Mouse (Mus musculus): ENCODE results near the gene Gm13287. TPM values are rescaled to one million over a fixed set of nuclear protein-coding genes. Genes with fewer than 3 reads are reported as not detected.

The Gm13287 gene
- polyA plus RNA-seq, 1 experiment from 2014 or later, result not detected

Other genes with a start within 250 kb of the Gm13287 start
- gene Ifna15, start 245.0 kb upstream of the Gm13287 start, polyA plus RNA-seq (2015; fragmentation: Nextera tagmentation; extraction: Ambion mirVana), result not detected in 2 replicates
- not detected in 2 replicates for gene Ifna14, start 231.5 kb upstream of the Gm13287 start, polyA plus RNA-seq (2015; fragmentation: Nextera tagmentation; extraction: Ambion mirVana)
- not detected in 2 replicates for gene Ifna9, start 210.9 kb upstream of the Gm13287 start, polyA plus RNA-seq (2015; fragmentation: Nextera tagmentation; extraction: Ambion mirVana)
- gene Ifna12, start 199.9 kb upstream of the Gm13287 start, polyA plus RNA-seq (2015; fragmentation: Nextera tagmentation; extraction: Ambion mirVana), result not detected in 2 replicates
- gene C87499, start 168.8 kb upstream of the Gm13287 start, polyA plus RNA-seq (2015; fragmentation: Nextera tagmentation; extraction: Ambion mirVana), result not detected in 2 replicates
- gene Ifna13, start 158.8 kb upstream of the Gm13287 start, polyA plus RNA-seq (2015; fragmentation: Nextera tagmentation; extraction: Ambion mirVana), result not detected in 2 replicates
- gene Ifna16, start 126.3 kb upstream of the Gm13287 start, polyA plus RNA-seq (2015; fragmentation: Nextera tagmentation; extraction: Ambion mirVana), result not detected in 2 replicates
- not detected in 2 replicates for gene Ifna2, start 119.3 kb upstream of the Gm13287 start, polyA plus RNA-seq (2015; fragmentation: Nextera tagmentation; extraction: Ambion mirVana)
- gene Ifnab, start 111.9 kb upstream of the Gm13287 start, polyA plus RNA-seq (2015; fragmentation: Nextera tagmentation; extraction: Ambion mirVana), result not detected in 2 replicates
- 0.76 and 1.1 TPM in 2 replicates for gene Gm26566, start 81.4 kb upstream of the Gm13287 start, polyA plus RNA-seq (2015; fragmentation: Nextera tagmentation; extraction: Ambion mirVana)
- gene Klhl9, start 80.8 kb upstream of the Gm13287 start, polyA plus RNA-seq (2015; fragmentation: Nextera tagmentation; extraction: Ambion mirVana), result 77.2 and 82.3 TPM in 2 replicates
- gene Gm13271, start 48.4 kb upstream of the Gm13287 start, polyA plus RNA-seq (2015; fragmentation: Nextera tagmentation; extraction: Ambion mirVana), result not detected in 2 replicates
- 0.25 TPM in 2 replicates for gene Gm13283, start 43.1 kb upstream of the Gm13287 start, polyA plus RNA-seq (2015; fragmentation: Nextera tagmentation; extraction: Ambion mirVana)
- 0.39 and 0.45 TPM in 2 replicates for gene Gm13290, start 29.4 kb upstream of the Gm13287 start, polyA plus RNA-seq (2015; fragmentation: Nextera tagmentation; extraction: Ambion mirVana)
- gene Gm13289, start 26.3 kb upstream of the Gm13287 start, polyA plus RNA-seq (2015; fragmentation: Nextera tagmentation; extraction: Ambion mirVana), result not detected in 2 replicates
- gene Gm13272, start 23.4 kb upstream of the Gm13287 start, polyA plus RNA-seq (2015; fragmentation: Nextera tagmentation; extraction: Ambion mirVana), result not detected in 2 replicates
- gene Ifnz, start 21.1 kb upstream of the Gm13287 start, polyA plus RNA-seq (2015; fragmentation: Nextera tagmentation; extraction: Ambion mirVana), result 0.50 TPM in 1 of 2 replicates, not detected in the other
- gene Gm13276, start 17.5 kb upstream of the Gm13287 start, polyA plus RNA-seq (2015; fragmentation: Nextera tagmentation; extraction: Ambion mirVana), result not detected in 2 replicates
- gene Gm13277, start 14.6 kb upstream of the Gm13287 start, polyA plus RNA-seq (2015; fragmentation: Nextera tagmentation; extraction: Ambion mirVana), result not detected in 2 replicates
- not detected in 2 replicates for gene Gm13278, start 11.7 kb upstream of the Gm13287 start, polyA plus RNA-seq (2015; fragmentation: Nextera tagmentation; extraction: Ambion mirVana)
- gene Gm13275, start 8.8 kb upstream of the Gm13287 start, polyA plus RNA-seq (2015; fragmentation: Nextera tagmentation; extraction: Ambion mirVana), result not detected in 2 replicates
- gene Gm13279, start 5.9 kb upstream of the Gm13287 start, polyA plus RNA-seq (2015; fragmentation: Nextera tagmentation; extraction: Ambion mirVana), result not detected in 2 replicates
- 0.72 and 1.6 TPM in 2 replicates for gene Gm13285, start 3.6 kb upstream of the Gm13287 start, polyA plus RNA-seq (2015; fragmentation: Nextera tagmentation; extraction: Ambion mirVana)
- not detected in 2 replicates for gene Gm13288, start 2.3 kb downstream of the Gm13287 start, polyA plus RNA-seq (2015; fragmentation: Nextera tagmentation; extraction: Ambion mirVana)
- gene Ifna7, start 13.0 kb downstream of the Gm13287 start, polyA plus RNA-seq (2015; fragmentation: Nextera tagmentation; extraction: Ambion mirVana), result not detected in 2 replicates
- not detected in 2 replicates for gene Ifna11, start 16.7 kb downstream of the Gm13287 start, polyA plus RNA-seq (2015; fragmentation: Nextera tagmentation; extraction: Ambion mirVana)
- not detected in 2 replicates for gene Ifna6, start 24.2 kb downstream of the Gm13287 start, polyA plus RNA-seq (2015; fragmentation: Nextera tagmentation; extraction: Ambion mirVana)
- not detected in 2 replicates for gene Ifna5, start 32.3 kb downstream of the Gm13287 start, polyA plus RNA-seq (2015; fragmentation: Nextera tagmentation; extraction: Ambion mirVana)
- gene Ifna4, start 38.6 kb downstream of the Gm13287 start, polyA plus RNA-seq (2015; fragmentation: Nextera tagmentation; extraction: Ambion mirVana), result not detected in 2 replicates
- not detected in 2 replicates for gene Ifna1, start 46.8 kb downstream of the Gm13287 start, polyA plus RNA-seq (2015; fragmentation: Nextera tagmentation; extraction: Ambion mirVana)
- not detected in 2 replicates for gene Ifne, start 76.9 kb downstream of the Gm13287 start, polyA plus RNA-seq (2015; fragmentation: Nextera tagmentation; extraction: Ambion mirVana)